Mouse (Mus musculus): ENCODE measurements around the gene Iscu. TPM values are rescaled to one million over a fixed set of nuclear protein-coding genes. Genes with fewer than 3 reads are reported as not detected.
"Not testable (repeated sequence)": the region's sequence is repeated elsewhere in the genome, so short reads cannot be mapped to it uniquely, and the experiment has no call there.

Iscu gene
- polyA plus RNA-seq, 1 experiment = 136 TPM

GRCm38 (mm10) chr5:113780082-113780752 lies 7.7 kb downstream of the Iscu start:
- Histone ChIP-seq H3K4me1 (ENCODE audit: control insufficient read depth, insufficient read depth, low read length) (peaks cover 5% of the 10 kb centered on the region; the same call in 1 of the 2 replicates), H3K27ac (ENCODE audit: control insufficient read depth, insufficient read depth, low read depth, low read length) (no peak overlapping the region), H3K4me3 (ENCODE audit: control insufficient read depth, low read depth, low read length) (no peak overlapping the region), H3K36me3 (ENCODE audit: control insufficient read depth, insufficient read depth, low read length) (no peaks in the 10 kb centered on the region), H3K27me3 (ENCODE audit: control insufficient read depth, insufficient read depth, low read length) (no peaks in the 10 kb centered on the region)
- TF ChIP-seq POLR2A (IDR thresholded peaks at IDR 0.05; ENCODE audit: control insufficient read depth, low read depth, low read length) (no peak), CTCF (IDR thresholded peaks at IDR 0.05; ENCODE audit: control insufficient read depth, insufficient read depth, insufficient replicate concordance, low read depth, low read length) (no peak)

- Histone ChIP-seq H3K4me1 (ENCODE audit: control insufficient read depth, insufficient read depth, low read length) (peaks cover 5% of the 10 kb centered on the region; the same call in 1 of the 2 replicates), H3K36me3 (ENCODE audit: control insufficient read depth, insufficient read depth, low read length) (no peaks in the 10 kb centered on the region), H3K27ac (ENCODE audit: control insufficient read depth, insufficient read depth, low read depth, low read length) (no peak overlapping the region), H3K4me3 (ENCODE audit: control insufficient read depth, low read depth, low read length) (no peak overlapping the region), H3K27me3 (ENCODE audit: control insufficient read depth, insufficient read depth, low read length) (no peaks in the 10 kb centered on the region)
- TF ChIP-seq POLR2A (IDR thresholded peaks at IDR 0.05; ENCODE audit: control insufficient read depth, low read depth, low read length) (no peak), CTCF (IDR thresholded peaks at IDR 0.05; ENCODE audit: control insufficient read depth, insufficient read depth, insufficient replicate concordance, low read depth, low read length) (no peak)
Observed at GRCm38 (mm10) chr5:113780763-113781162, 8.2 kb downstream of the Iscu start.

DNA sequence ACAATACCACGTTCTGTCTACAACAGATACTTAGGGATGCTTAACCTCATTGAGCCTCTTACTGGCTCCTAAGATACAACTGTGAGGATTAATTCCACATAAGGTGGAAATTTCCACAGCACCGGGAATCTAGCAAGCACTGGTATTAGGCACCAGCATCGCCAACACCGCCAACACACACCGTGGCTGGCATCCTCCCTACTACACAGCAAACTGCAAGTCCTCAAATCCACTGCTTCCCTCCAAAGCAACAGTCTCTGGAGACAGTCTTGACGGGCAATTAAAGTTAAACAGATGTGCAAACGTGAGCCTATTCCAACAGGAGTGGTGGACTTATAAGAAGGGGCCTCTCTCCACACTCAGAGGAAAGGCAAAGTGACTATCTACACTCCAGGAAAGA lies 8.7 kb downstream of the Iscu start:
- no peak overlapping the region for H3K4me3 ChIP-seq (ENCODE audit: control insufficient read depth, low read depth, low read length)
- TF ChIP-seq POLR2A (IDR thresholded peaks at IDR 0.05; ENCODE audit: control insufficient read depth, low read depth, low read length) (no peak), CTCF (IDR thresholded peaks at IDR 0.05; ENCODE audit: control insufficient read depth, insufficient read depth, insufficient replicate concordance, low read depth, low read length) (no peak)
- no peaks in the 10 kb centered on the region for H3K36me3 ChIP-seq (ENCODE audit: control insufficient read depth, insufficient read depth, low read length)
- peaks cover 5% of the 10 kb centered on the region; the same call in 1 of the 2 replicates for H3K4me1 ChIP-seq (ENCODE audit: control insufficient read depth, insufficient read depth, low read length)
- H3K27me3 ChIP-seq (ENCODE audit: control insufficient read depth, insufficient read depth, low read length) = no peaks in the 10 kb centered on the region
- no peak overlapping the region for H3K27ac ChIP-seq (ENCODE audit: control insufficient read depth, insufficient read depth, low read depth, low read length)

DNA sequence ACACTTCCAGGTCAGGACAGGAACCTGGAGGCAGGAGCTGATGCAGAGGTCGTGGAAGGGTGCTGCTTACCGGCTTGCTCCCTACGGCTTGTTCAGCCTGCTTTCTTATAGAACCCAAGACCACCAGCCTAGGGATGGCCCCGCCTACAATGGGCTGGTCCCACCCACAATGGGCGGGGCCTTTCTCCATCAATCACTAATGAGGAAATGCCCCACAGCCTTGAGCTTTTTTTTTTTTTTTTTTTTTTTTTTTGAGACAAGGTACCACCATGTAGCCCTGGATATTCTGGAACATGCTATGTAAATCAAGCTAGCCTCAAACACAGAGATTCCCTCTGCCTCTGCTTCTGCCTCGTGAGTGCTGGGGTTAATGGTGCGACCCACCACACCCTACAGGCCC lies 9.3 kb downstream of the Iscu start:
- H3K27me3 ChIP-seq (ENCODE audit: control insufficient read depth, insufficient read depth, low read length) = no peaks in the 10 kb centered on the region
- H3K27ac ChIP-seq (ENCODE audit: control insufficient read depth, insufficient read depth, low read depth, low read length) = no peak overlapping the region
- no peaks in the 10 kb centered on the region for H3K36me3 ChIP-seq (ENCODE audit: control insufficient read depth, insufficient read depth, low read length)
- peaks cover 5% of the 10 kb centered on the region; the same call in 1 of the 2 replicates for H3K4me1 ChIP-seq (ENCODE audit: control insufficient read depth, insufficient read depth, low read length)
- no peak for TF ChIP-seq POLR2A (IDR thresholded peaks at IDR 0.05; ENCODE audit: control insufficient read depth, low read depth, low read length)
- no peak for TF ChIP-seq CTCF (IDR thresholded peaks at IDR 0.05; ENCODE audit: control insufficient read depth, insufficient read depth, insufficient replicate concordance, low read depth, low read length)
- no peak overlapping the region for H3K4me3 ChIP-seq (ENCODE audit: control insufficient read depth, low read depth, low read length)

- peaks cover 5% of the 10 kb centered on the region; the same call in 1 of the 2 replicates for H3K4me1 ChIP-seq (ENCODE audit: control insufficient read depth, insufficient read depth, low read length)
- no peak overlapping the region for H3K27ac ChIP-seq (ENCODE audit: control insufficient read depth, insufficient read depth, low read depth, low read length)
Observed at GRCm38 (mm10) chr5:113782624-113783023, 10.1 kb downstream of the Iscu start.

GRCm38 (mm10) chr5:113783581-113784001 lies 11.0 kb downstream of the Iscu start:
- no peak for TF ChIP-seq POLR2A (IDR thresholded peaks at IDR 0.05; ENCODE audit: control insufficient read depth, low read depth, low read length)
- TF ChIP-seq CTCF (IDR thresholded peaks at IDR 0.05; ENCODE audit: control insufficient read depth, insufficient read depth, insufficient replicate concordance, low read depth, low read length) = no peak
- peaks cover 5% of the 10 kb centered on the region; the same call in 1 of the 2 replicates for H3K4me1 ChIP-seq (ENCODE audit: control insufficient read depth, insufficient read depth, low read length)
- H3K36me3 ChIP-seq (ENCODE audit: control insufficient read depth, insufficient read depth, low read length) = no peaks in the 10 kb centered on the region
- no peak overlapping the region for H3K27ac ChIP-seq (ENCODE audit: control insufficient read depth, insufficient read depth, low read depth, low read length)
- no peak overlapping the region for H3K4me3 ChIP-seq (ENCODE audit: control insufficient read depth, low read depth, low read length)
- no peaks in the 10 kb centered on the region for H3K27me3 ChIP-seq (ENCODE audit: control insufficient read depth, insufficient read depth, low read length)

More at GRCm38 (mm10) chr5:113782624-113783023, 10.1 kb downstream of the Iscu start:
- Histone ChIP-seq H3K4me3 (ENCODE audit: control insufficient read depth, low read depth, low read length) (no peak overlapping the region), H3K27me3 (ENCODE audit: control insufficient read depth, insufficient read depth, low read length) (no peaks in the 10 kb centered on the region), H3K36me3 (ENCODE audit: control insufficient read depth, insufficient read depth, low read length) (no peaks in the 10 kb centered on the region)
- TF ChIP-seq CTCF (IDR thresholded peaks at IDR 0.05; ENCODE audit: control insufficient read depth, insufficient read depth, insufficient replicate concordance, low read depth, low read length) (no peak), POLR2A (IDR thresholded peaks at IDR 0.05; ENCODE audit: control insufficient read depth, low read depth, low read length) (no peak)

DNA sequence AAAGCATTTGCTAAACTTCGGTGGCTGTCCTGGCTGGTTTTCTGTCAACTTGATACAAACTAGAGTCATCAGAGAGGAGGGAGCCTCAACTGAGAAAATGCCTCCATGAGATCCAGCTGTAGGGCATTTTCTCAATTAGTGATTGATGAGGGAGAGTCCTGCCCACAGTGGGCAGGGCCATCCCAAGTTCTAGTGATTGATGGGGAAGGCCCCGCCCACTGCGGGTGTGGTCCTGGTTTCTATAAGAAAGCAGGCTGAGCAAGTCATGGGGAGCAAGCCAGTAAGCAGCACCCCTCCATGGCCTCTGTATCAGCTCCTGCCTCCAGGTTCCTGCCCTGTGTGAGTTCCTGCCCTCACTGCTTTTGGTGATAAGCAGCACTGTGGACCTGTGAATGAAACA lies 11.6 kb downstream of the Iscu start:
- not testable (repeated sequence) for H3K4me1 ChIP-seq (ENCODE audit: control insufficient read depth, insufficient read depth, low read length); H3K27me3 ChIP-seq (ENCODE audit: control insufficient read depth, insufficient read depth, low read length); H3K27ac ChIP-seq (ENCODE audit: control insufficient read depth, insufficient read depth, low read depth, low read length); H3K36me3 ChIP-seq (ENCODE audit: control insufficient read depth, insufficient read depth, low read length); H3K4me3 ChIP-seq (ENCODE audit: control insufficient read depth, low read depth, low read length)
